22 mouse cellular contexts compared by ENCODE assay signal in the genomic region with DNA sequence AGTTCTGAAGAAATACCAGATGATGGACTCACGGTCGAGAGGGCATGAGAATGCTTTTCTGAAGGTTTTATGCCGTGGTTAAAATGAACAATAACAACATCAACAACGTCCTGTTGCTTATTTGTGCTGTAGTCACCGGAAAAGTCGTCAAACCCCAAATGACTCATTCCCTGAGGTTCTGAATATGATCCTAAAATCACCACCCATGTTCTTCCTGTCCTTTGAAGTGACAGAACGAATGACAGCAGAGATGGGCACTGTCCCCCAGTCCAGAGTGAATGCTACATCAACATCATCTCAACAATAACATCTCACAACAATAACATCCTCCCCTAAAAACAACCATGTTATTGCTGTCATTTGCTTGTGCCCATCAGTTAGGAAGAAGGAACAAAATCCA.
A peak's percentile ranks its signal among the peaks of the same experiment; 100 is the strongest.
DNase-seq lines count a peak whose midpoint lies in the region; ATAC-seq and TF ChIP-seq lines count a peak whose summit lies in the region.
"Had no signal": no experiment of that assay in that cellular context is flagged by ENCODE, and none has a peak within 500 bp of the region (broad histone marks: within the 10 kb centered on the region; RNA-seq: fewer than 3 reads in every experiment).

No protein-coding gene starts in this region.

- H3K4me3 ChIP-seq in kidney, adult 2 months (ENCODE audit: insufficient read depth, low read depth, low read length): no peak overlapping the region
- H3K4me3 ChIP-seq in kidney, embryonic 14.5 days (ENCODE audit: low read length): no peak overlapping the region
- H3K4me3 ChIP-seq in lung, postnatal 0 days (ENCODE audit: low read depth, low read length): no peak overlapping the region
- H3K4me3 ChIP-seq: embryonic facial prominence, embryonic 15.5 days; hindbrain, embryonic 10.5 days; layer of hippocampus, adult 2 months; liver, embryonic 12.5 days; neural tube, embryonic 15.5 days had no signal

- H3K9me3 ChIP-seq in kidney, embryonic 14.5 days (ENCODE audit: control insufficient read depth, low read length): no peaks in the 10 kb centered on the region
- H3K9me3 ChIP-seq in lung, postnatal 0 days (ENCODE audit: low read length): no peaks in the 10 kb centered on the region
- H3K9me3 ChIP-seq: embryonic facial prominence, embryonic 15.5 days; hindbrain, embryonic 10.5 days; liver, embryonic 12.5 days; neural tube, embryonic 15.5 days had no signal

- H3K4me2 ChIP-seq in kidney, embryonic 14.5 days (replicated peaks; ENCODE audit: low read depth, low read length): no peak overlapping the region
- no peak overlapping the region for H3K4me2 ChIP-seq in lung, postnatal 0 days (replicated peaks; ENCODE audit: low read depth, low read length)
- H3K4me2 ChIP-seq: embryonic facial prominence, embryonic 15.5 days; heart, embryonic 11.5 days; liver, embryonic 12.5 days; midbrain, embryonic 11.5 days; neural tube, embryonic 15.5 days had no signal

- H3K4me1 ChIP-seq in kidney, adult 2 months (ENCODE audit: control insufficient read depth, insufficient read depth, low read length): no peaks in the 10 kb centered on the region
- H3K4me1 ChIP-seq in kidney, embryonic 14.5 days (ENCODE audit: control insufficient read depth, insufficient read depth, low read length): 0 out of 2 replicates have a peak, but pooled peaks cover 1% of the 10 kb centered on the region
- no peaks in the 10 kb centered on the region for H3K4me1 ChIP-seq in lung, postnatal 0 days (ENCODE audit: insufficient read depth, low read depth, low read length)
- H3K4me1 ChIP-seq: embryonic facial prominence, embryonic 15.5 days; hindbrain, embryonic 10.5 days; liver, embryonic 12.5 days; neural tube, embryonic 15.5 days had no signal

- peak; percentile 56 for DNase-seq in kidney, adult 2 months
- DNase-seq in lung, postnatal 0 days (ENCODE audit: low spot score): peak; percentile 60
- DNase-seq in lung, postnatal 4 days: no peak
- DNase-seq in kidney, postnatal 14 days: peak; percentile 35
- DNase-seq in right cerebral cortex, adult 2 months (ENCODE audit: low spot score in 2 of 2): no peak
- no peak for DNase-seq in adrenal gland, postnatal 4 days (ENCODE audit: low spot score in 2 of 2)
- DNase-seq: adrenal gland, postnatal 10 days; cerebellum, adult 8-10 months; gastrocnemius, postnatal 10 days; right cerebral cortex, adult 18-20 months; spleen, adult 18-20 months had no signal

- TF ChIP-seq POLR2A in kidney, adult 2 months (IDR thresholded peaks at IDR 0.05; ENCODE audit: low read depth, low read length): no peak

- H3K36me3 ChIP-seq in kidney, adult 2 months (ENCODE audit: control insufficient read depth, insufficient read depth, low read length): no peaks in the 10 kb centered on the region
- no peaks in the 10 kb centered on the region for H3K36me3 ChIP-seq in kidney, embryonic 14.5 days (ENCODE audit: control insufficient read depth, insufficient read depth, low read length)
- no peaks in the 10 kb centered on the region for H3K36me3 ChIP-seq in lung, postnatal 0 days (ENCODE audit: insufficient read depth, low read length)
- H3K36me3 ChIP-seq: embryonic facial prominence, embryonic 15.5 days; hindbrain, embryonic 10.5 days; liver, embryonic 12.5 days; neural tube, embryonic 15.5 days had no signal

- ATAC-seq in kidney, embryonic 14.5 days (ENCODE audit: low FRiP score, low TSS enrichment): no peak
- ATAC-seq in lung, postnatal 0 days: peak; percentile 76
- peak; percentile 81 for ATAC-seq in CD4-positive, CD25-positive, alpha-beta regulatory T cell, adult 4 months
- ATAC-seq: forebrain, embryonic 14.5 days; hindbrain, embryonic 16.5 days; liver, embryonic 12.5 days had no signal

- no peak overlapping the region for H3K9ac ChIP-seq in kidney, embryonic 14.5 days (ENCODE audit: low read depth, low read length)
- no peak overlapping the region for H3K9ac ChIP-seq in lung, postnatal 0 days (replicated peaks; ENCODE audit: low read depth)
- H3K9ac ChIP-seq: embryonic facial prominence, embryonic 15.5 days; liver, embryonic 12.5 days; neural tube, embryonic 15.5 days had no signal

- no peaks in the 10 kb centered on the region for H3K27me3 ChIP-seq in kidney, adult 2 months (replicated peaks; ENCODE audit: control insufficient read depth, insufficient read depth, low read length)
- H3K27me3 ChIP-seq in kidney, embryonic 14.5 days (ENCODE audit: control insufficient read depth, insufficient read depth, low read length): no peaks in the 10 kb centered on the region
- no peaks in the 10 kb centered on the region for H3K27me3 ChIP-seq in lung, postnatal 0 days (replicated peaks; ENCODE audit: insufficient read depth, low read length)
- H3K27me3 ChIP-seq: embryonic facial prominence, embryonic 15.5 days; liver, embryonic 12.5 days; neural tube, embryonic 15.5 days had no signal

- TF ChIP-seq CTCF in kidney, adult 2 months (conservative IDR thresholded peaks at IDR 0.05; ENCODE audit: insufficient read depth, insufficient read length, low read depth, low read length): no peak
- no peak for TF ChIP-seq CTCF in lung, postnatal 0 days (IDR thresholded peaks at IDR 0.05)

- H3K27ac ChIP-seq in kidney, adult 2 months (ENCODE audit: insufficient read depth, low read depth, low read length): peak overlapping the region; percentile 21
- H3K27ac ChIP-seq in kidney, embryonic 14.5 days (ENCODE audit: low read depth, low read length): no peak overlapping the region
- peak overlapping the region; percentile 43 for H3K27ac ChIP-seq in lung, postnatal 0 days (ENCODE audit: low read length)
- H3K27ac ChIP-seq: embryonic facial prominence, embryonic 15.5 days; hindbrain, embryonic 10.5 days; layer of hippocampus, adult 2 months; liver, embryonic 12.5 days; neural tube, embryonic 15.5 days had no signal

- WGBS in kidney, adult 2 months: 31% methylated on average over 7 of the region's 7 CpGs
- 54% methylated on average over 7 of the region's 7 CpGs for WGBS in kidney, embryonic 14.5 days
- 49% methylated on average over 7 of the region's 7 CpGs for WGBS in lung, postnatal 0 days

- peak; percentile 97 for TF ChIP-seq EP300 in lung, postnatal 0 days (IDR thresholded peaks at IDR 0.05)

Comparison
In these comparisons a context has a peak if more than half of its experiments do, and no peak if none do; other contexts are left out.
1. DNase-seq: peak in kidney, adult 2 months (single experiment), lung, postnatal 0 days (single experiment) and kidney, postnatal 14 days (single experiment); none in lung, postnatal 4 days (0 of 2), right cerebral cortex, adult 2 months (0 of 2) and adrenal gland, postnatal 4 days (0 of 2).